Mouse (Mus musculus) forebrain, postnatal 0 days (tissue): ENCODE data around the gene Plin5. TPM values are rescaled to one million over a fixed set of nuclear protein-coding genes. Genes with fewer than 3 reads are reported as not detected.
"Not testable (repeated sequence)": the region's sequence is repeated elsewhere in the genome, so short reads cannot be mapped to it uniquely, and the experiment has no call there.

Source experiments
- ATAC-seq: fragments of 200-750 bp; cut with Nextera tagmentation; 2 replicates; pipeline ENCODE4 v1.8.0; 2017; ENCODE audit warnings: mild to moderate bottlenecking, moderate library complexity
- DNase-seq: peaks from one replicate; pipeline ENCODE4 v3.0.0-alpha.2; 2015
- H3K27ac ChIP-seq: fragments of 300-500 bp; sonication (generic); 2 replicates; pipeline ENCODE4 v1.5.1; 2014; ENCODE audit warnings: low read depth, mild to moderate bottlenecking, antibody characterized with exemption, low read length, moderate library complexity, mixed read lengths
- H3K27me3 ChIP-seq: fragments of 300-500 bp; sonication (generic); 2 replicates; pipeline ENCODE4 v1.6.1; 2014; ENCODE audit warnings: mild to moderate bottlenecking, low read length, mixed read lengths; ENCODE audit not compliant: insufficient read depth
- H3K36me3 ChIP-seq: fragments of 300-500 bp; sonication (generic); 2 replicates; pipeline ENCODE4 v1.6.1; 2014; ENCODE audit warnings: mild to moderate bottlenecking, moderate library complexity; ENCODE audit not compliant: insufficient read depth
- H3K4me1 ChIP-seq: fragments of 300-500 bp; sonication (generic); 2 replicates; pipeline ENCODE4 v1.6.1; 2014; ENCODE audit warnings: antibody characterized with exemption; ENCODE audit not compliant: insufficient read depth
- H3K4me2 ChIP-seq: fragments of 300-500 bp; sonication (generic); 2 replicates; pipeline ENCODE4 v1.6.1; 2014; ENCODE audit warnings: low read depth, mild to moderate bottlenecking, moderate library complexity
- H3K4me3 ChIP-seq: fragments of 300-500 bp; sonication (generic); 2 replicates; pipeline ENCODE4 v1.5.1; 2014; ENCODE audit warnings: low read depth, low read length, mixed read lengths
- H3K9ac ChIP-seq: fragments of 300-500 bp; sonication (generic); 2 replicates; pipeline ENCODE4 v1.6.1; 2014; ENCODE audit warnings: mild to moderate bottlenecking
- H3K9me3 ChIP-seq: fragments of 300-500 bp; sonication (generic); 2 replicates; pipeline ENCODE4 v1.6.1; 2016; ENCODE audit warnings: low read length
- CTCF ChIP-seq: sonication (generic); IDR thresholded peaks from 2 replicates; pipeline ENCODE4 v1.5.1; 2016; ENCODE audit warnings: antibody characterized with exemption, control low read depth, low read depth
- WGBS: fragments of 180-500 bp; shearing (Covaris S2); extraction: QIAGEN DNeasy Blood & Tissue Kit; methylation state at CpG from one replicate; pipeline ENCODE4 v1.1.7; 2014; 5-methylcytosine and 5-hydroxymethylcytosine counted together
- polyA plus RNA-seq: library from polyadenylated mRNA; unstranded; fragments of >200 nt; fragmentation: Nextera tagmentation; extraction: Ambion mirVana; gene quantifications from 2 replicates; pipeline ENCODE4 v1.2.1, GENCODE M21; 2015
- total RNA-seq: library from RNA; depleted of rRNA; stranded (reverse); fragments of >200 nt; gene quantifications from 2 replicates; pipeline ENCODE4 v1.2.3, GENCODE M21; 2014

Gene Plin5
- total and polyA plus RNA-seq, 2 experiments from 2014 or later, result 2.7 to 3.9 TPM

DNA sequence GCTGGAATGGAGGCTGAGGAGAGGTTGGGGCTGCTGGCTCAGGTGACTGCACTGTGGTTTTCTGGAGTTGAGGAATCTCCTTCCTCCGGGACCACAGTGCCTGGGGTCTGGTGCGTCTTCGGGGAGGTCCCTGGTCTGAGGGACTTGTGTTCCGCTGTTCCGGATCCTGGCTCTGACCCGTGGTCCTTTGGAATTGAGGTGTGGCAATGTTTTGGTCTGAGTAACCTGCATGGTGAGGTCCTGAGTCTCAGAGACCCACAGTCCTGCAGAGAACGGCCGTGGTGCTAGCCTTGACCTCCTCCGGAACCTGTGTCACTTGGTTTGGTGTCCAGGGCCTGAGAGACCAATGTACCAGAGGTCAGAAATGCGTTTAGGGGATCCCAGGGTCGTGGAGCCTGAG lies 37.5 kb downstream of the Plin5 start:
- no peaks in the 10 kb centered on the region for H3K9me3 ChIP-seq
- TF ChIP-seq CTCF, result no peak
- no peak for ATAC-seq
- peak overlapping the region; percentile 71 for H3K9ac ChIP-seq
- 3% methylated on average over 11 of the region's 11 CpGs for WGBS
- peak overlapping the region; percentile 96 for H3K4me2 ChIP-seq
- H3K27me3 ChIP-seq, result no peaks in the 10 kb centered on the region
- peaks cover 18% of the 10 kb centered on the region; the same call in 1 of the 2 replicates for H3K36me3 ChIP-seq
- H3K27ac ChIP-seq, result peak overlapping the region; percentile 75; the same call in 1 of the 2 replicates
- no peak for DNase-seq
- peaks cover 11% of the 10 kb centered on the region for H3K4me1 ChIP-seq
- peak overlapping the region; percentile 99 for H3K4me3 ChIP-seq

DNA sequence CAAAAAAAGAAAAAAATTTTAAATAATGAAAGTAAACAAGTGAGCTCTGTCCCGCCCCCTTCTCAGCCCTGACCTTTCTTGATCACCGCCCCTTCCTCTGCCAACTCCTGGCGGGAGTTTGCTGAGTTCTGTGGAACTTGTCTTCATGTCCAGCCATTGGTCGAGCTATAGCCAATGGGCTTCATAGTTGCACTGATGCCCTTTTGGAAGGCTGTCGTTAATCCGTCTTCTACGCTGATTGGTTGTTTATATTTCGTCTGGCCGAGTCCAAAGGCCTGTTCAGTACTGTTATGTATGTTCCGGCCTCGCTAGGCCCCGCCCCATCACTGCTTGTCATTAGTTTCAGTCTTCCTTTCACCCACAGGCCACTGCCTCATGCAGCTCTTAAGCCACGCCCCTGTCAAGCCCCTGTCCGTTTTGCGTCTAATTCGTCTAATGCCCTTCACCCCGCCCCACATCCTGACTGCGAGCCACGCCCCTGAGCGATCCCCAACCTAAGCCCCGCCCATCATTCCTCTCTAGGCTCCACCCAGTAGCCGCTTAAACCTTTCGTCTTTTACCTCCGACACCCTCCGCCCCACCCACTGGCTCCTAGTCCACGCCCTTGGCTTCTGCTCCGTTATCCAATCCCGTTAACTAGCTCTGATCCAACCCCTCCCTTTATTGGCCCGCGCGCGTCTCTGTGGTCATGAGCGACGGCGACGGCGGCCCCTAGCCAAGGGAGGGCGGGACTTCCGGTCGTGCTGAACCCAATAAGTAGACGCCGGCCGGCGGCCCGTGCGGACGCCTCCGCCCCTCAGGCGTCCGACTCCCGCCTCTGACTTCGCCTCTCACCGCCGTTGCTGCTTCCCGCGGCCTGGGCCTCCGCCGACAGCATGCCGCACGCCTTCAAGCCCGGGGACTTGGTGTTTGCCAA lies 38.3 kb downstream of the Plin5 start, which contains the start of gene Hdgfl2:
Gene Hdgfl2 (plus strand): TSS at position 755 of the 916 bp plus-strand sequence.
- Histone ChIP-seq H3K9ac (peak within 1 kb of the TSS; percentile 71), H3K36me3 (peaks cover 12% of the 10 kb centered on the region; the same call in 1 of the 2 replicates), H3K4me3 (peak within 1 kb of the TSS; percentile 99), H3K4me2 (peak within 1 kb of the TSS; percentile 96), H3K27ac (peak within 1 kb of the TSS; percentile 75), H3K4me1 (peaks cover 14% of the 10 kb centered on the region), H3K27me3 (no peaks in the 10 kb centered on the region), H3K9me3 (no peaks in the 10 kb centered on the region)
- TF ChIP-seq CTCF, result no peak
- peak; percentile 99 for DNase-seq
- 1% methylated on average over 58 of the region's 61 CpGs for WGBS
- peak; percentile 91 for ATAC-seq

DNA sequence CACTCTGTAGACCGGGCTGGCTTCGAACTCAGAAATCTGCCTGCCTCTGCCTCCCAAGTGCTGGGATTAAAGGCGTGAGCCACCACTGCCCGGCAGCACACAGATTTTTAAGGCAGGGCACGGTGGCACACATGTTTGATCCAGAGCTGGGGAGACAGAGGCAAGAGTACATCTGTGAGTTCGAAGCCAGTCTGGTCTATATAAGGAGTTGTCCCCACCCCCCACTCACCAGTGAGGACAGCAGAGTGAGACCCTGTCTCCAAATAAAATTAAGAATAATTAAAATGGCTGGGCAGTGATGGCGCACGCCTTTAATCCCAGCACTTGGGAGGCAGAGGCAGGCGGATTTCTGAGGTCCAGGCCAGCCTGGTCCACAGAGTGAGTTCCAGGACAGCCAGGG lies 39.0 kb downstream of the Plin5 start:
- peaks cover 18% of the 10 kb centered on the region for H3K4me1 ChIP-seq
- H3K27me3 ChIP-seq, H3K4me3 ChIP-seq, H3K36me3 ChIP-seq, H3K9ac ChIP-seq, ATAC-seq, DNase-seq, H3K27ac ChIP-seq, H3K9me3 ChIP-seq: not testable (repeated sequence)
- WGBS, result 67% methylated on average over 9 of the region's 9 CpGs
- 0 out of 2 replicates have a peak overlapping the region, but pooled peaks have one; percentile 96 for H3K4me2 ChIP-seq

DNA sequence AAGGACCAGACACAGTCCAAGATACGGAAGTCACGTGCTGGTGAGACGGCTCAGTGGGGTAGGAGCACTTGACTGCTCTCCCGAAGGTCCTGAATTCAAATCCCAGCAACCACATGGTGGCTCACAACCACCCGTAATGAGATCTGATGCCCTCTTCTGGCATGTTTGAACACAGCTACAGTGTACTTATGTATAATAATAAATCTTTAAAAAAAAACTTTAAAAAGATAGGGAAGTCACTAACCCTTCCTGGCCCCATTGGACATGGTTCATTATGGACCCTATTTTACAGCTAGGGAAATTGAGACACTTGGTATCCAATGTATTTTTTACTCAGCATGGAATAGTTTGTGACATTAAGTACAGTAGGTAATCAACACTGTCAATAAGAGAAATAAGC lies 39.9 kb downstream of the Plin5 start:
- DNase-seq (no peak), ATAC-seq (no peak)
- Histone ChIP-seq H3K27me3 (no peaks in the 10 kb centered on the region), H3K9ac (no peak overlapping the region), H3K4me2 (no peak overlapping the region), H3K27ac (no peak overlapping the region), H3K9me3 (no peaks in the 10 kb centered on the region), H3K4me3 (no peak overlapping the region), H3K4me1 (peaks cover 18% of the 10 kb centered on the region), H3K36me3 (peaks cover 13% of the 10 kb centered on the region)
- no peak for TF ChIP-seq CTCF
- 93% methylated on average over 5 of the region's 5 CpGs for WGBS

DNA sequence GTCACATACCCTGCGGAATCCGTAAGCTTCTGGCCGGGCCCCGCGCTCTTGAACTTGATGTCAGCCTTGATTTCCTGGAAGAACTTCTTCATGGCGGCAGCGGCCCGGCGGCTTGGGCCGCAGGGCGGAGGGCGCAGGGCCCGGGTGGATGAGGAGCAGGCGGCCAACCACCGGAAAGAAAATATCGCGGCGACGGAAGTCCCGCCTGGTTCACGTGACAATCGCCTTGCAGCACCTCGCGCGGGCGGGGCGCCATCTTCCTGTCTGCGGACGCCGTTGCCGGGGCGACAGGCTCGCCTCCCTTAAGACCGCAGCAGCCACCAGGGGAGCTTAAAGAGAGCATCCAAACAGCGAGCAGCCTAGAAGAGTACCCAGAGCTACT lies 42.6 kb downstream of the Plin5 start, which contains the start of gene Ubxn6:
Gene Ubxn6 (minus strand): TSS at position 202 of the 382 bp plus-strand sequence.
- no peaks in the 10 kb centered on the region for H3K27me3 ChIP-seq
- H3K9ac ChIP-seq, result peak within 1 kb of the TSS; percentile 90
- DNase-seq (peak; percentile 98), ATAC-seq (peak; percentile 78)
- peaks cover 33% of the 10 kb centered on the region for H3K36me3 ChIP-seq
- no peaks in the 10 kb centered on the region for H3K9me3 ChIP-seq
- H3K4me3 ChIP-seq, result peak within 1 kb of the TSS; percentile 83
- peaks cover 7% of the 10 kb centered on the region; the same call in 1 of the 2 replicates for H3K4me1 ChIP-seq
- peak; percentile 76 for TF ChIP-seq CTCF
- H3K27ac ChIP-seq, result peak within 1 kb of the TSS; percentile 93
- 1% methylated on average over 35 of the region's 35 CpGs for WGBS
- H3K4me2 ChIP-seq, result peak within 1 kb of the TSS; percentile 81

DNA sequence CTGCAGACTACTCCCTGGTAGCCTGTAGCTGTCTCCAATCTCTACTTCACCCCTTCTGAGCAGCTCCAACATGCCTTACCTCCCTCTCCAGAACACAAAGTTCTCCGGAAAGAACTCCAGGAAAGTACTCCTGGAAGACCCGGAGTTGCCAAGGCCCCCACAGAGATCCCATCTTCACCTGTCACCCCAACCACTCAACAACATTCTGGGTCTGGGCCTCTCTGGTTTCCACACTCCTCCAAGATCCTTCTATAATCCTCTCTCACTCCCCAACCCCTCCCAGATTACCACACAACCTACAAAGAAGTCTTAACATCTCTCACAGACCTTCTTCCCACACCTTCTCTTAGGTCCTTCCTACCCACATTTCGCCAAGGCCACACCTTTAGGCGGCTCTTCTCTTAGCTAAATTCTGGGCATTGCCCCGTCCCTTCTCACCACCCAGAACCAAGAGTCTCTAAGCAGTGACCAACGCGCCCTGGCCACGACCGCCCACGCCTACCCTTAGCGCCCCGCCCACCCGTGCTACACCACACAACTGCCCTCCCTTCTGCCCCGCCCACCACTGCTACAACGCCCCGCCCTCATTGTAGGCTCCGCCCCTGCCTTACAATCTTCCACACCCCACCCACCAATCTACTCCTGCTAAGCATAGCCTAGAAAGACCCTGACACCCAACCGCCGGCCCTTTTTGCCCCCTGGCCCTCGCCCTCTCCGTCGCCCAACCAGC lies 43.1 kb downstream of the Plin5 start:
- WGBS, result 8% methylated on average over 22 of the region's 22 CpGs
- no peaks in the 10 kb centered on the region for H3K27me3 ChIP-seq
- H3K36me3 ChIP-seq, result peaks cover 38% of the 10 kb centered on the region
- H3K27ac ChIP-seq, result peak overlapping the region; percentile 93
- no peak for TF ChIP-seq CTCF
- peaks cover 7% of the 10 kb centered on the region; the same call in 1 of the 2 replicates for H3K4me1 ChIP-seq
- ATAC-seq, result peak; percentile 2; the same call in 1 of the 2 replicates
- no peaks in the 10 kb centered on the region for H3K9me3 ChIP-seq
- peak overlapping the region; percentile 81 for H3K4me2 ChIP-seq
- H3K4me3 ChIP-seq, result peak overlapping the region; percentile 83
- peak overlapping the region; percentile 90 for H3K9ac ChIP-seq
- no peak for DNase-seq
